Mouse (Mus musculus) neural tube, embryonic 10.5 days (tissue): Measurements from ENCODE around the gene Smg5.
"Not testable (repeated sequence)": the region's sequence is repeated elsewhere in the genome, so short reads cannot be mapped to it uniquely, and the experiment has no call there.

Experiments
- DNase-seq: peaks from one replicate; pipeline ENCODE4 v3.0.0-alpha.2; 2017; ENCODE audit warnings: low spot score; ENCODE audit errors: extremely low spot score

Gene Smg5

GRCm38 (mm10) chr3:88336058-88337013, at the start of gene Smg5, which contains the start of gene Tmem79:
Gene Smg5, plus strand, starts transcription at chr3:88336260.
Gene Tmem79, minus strand, starts transcription at chr3:88336148.
- peak; percentile 96 for DNase-seq

DNA sequence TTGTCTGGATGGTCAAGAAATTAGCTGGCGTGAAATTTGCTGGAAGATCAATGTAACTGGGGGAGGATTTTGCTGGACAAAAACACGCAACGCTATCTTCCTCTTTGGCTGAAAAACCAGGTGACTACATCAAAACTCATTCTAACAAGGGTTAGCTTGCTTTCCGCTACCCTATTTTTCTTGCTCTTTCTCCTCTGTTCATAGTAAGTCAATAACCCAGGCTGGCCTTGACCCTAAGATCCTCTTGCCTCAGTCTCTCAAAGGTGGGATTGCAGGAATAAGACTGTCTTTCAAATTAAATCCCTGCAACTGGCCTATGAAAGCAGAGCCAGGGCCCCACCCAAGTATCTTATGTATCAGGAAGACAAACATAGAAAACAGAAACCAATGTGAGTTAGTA, 49.0 kb upstream of the Smg5 start, which contains the start of gene Gm38392:
Gene Gm38392, minus strand, starts transcription at position 101 of the 400 bp plus-strand sequence.
- DNase-seq: no peak

GRCm38 (mm10) chr3:88288133-88288713, 47.8 kb upstream of the Smg5 start:
- DNase-seq: not testable (repeated sequence)

- no peak for DNase-seq
Observed at GRCm38 (mm10) chr3:88291970-88292369, 44.1 kb upstream of the Smg5 start.

- not testable (repeated sequence) for DNase-seq
Observed at GRCm38 (mm10) chr3:88295272-88295671, 40.8 kb upstream of the Smg5 start.

DNA sequence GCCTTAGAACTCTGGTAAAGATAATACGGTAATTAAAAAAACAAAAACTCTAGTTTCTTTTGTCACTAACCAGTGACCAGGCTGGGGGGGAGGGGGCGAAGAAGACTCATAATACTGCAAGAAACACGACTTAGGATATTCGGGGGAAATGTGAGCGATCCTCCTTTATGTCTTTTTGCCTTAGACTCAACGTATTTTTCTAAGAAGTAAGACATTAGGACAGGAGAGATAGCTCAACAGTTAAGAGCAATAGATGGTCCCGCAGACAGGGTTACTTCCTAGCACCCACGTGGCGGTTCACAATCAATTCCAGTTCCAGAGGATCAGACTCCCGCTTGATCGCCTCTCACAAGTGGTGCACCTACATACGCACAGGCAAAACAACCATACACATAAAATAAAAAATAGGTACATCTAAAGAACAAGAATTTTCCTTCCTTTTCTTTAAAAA, 39.9 kb upstream of the Smg5 start:
- no peak for DNase-seq

DNA sequence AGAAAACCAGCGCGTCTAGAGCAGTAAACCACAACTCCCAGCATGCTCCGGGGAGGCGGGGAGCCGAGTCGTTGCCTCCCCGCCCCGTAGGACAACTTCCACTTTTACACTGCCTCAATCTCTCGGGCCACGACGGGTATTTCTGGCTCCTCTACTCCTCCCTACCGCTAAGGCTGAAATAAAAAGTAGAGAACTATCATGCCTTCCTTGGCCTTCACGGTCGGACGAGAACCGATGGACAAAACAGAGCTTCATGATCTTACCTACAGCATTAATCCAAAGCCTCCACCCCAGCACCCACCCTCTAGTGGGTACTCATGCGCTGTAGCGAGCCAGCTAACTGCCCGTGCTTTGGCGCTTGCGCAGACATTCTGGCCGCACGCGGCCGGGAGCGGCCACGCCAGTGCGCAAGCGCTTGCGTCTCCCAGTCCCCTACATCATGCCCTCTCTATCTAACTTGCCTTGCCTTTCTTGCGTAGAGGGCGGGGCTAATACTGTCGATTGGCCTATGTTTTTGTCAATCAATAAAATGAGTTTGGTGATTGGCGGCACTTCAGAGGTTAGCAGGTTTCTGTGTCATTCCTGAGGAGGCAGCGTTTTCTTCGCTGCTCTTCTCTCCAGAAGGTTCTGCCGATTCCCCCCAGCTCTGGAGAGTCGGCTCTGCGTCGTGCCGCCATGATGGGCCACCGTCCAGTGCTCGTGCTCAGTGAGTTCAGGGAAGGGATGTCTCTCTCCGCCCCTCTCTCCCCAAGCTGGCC, 39.3 kb upstream of the Smg5 start, which contains the start of the genes Tsacc and Cct3:
Gene Tsacc, minus strand, starts transcription at position 439 of the 758 bp plus-strand sequence.
Gene Cct3, plus strand, starts transcription at position 556 of the 758 bp plus-strand sequence.
- DNase-seq: peak; percentile 93

- DNase-seq: no peak
Observed at GRCm38 (mm10) chr3:88297321-88297851, 38.7 kb upstream of the Smg5 start.

DNA sequence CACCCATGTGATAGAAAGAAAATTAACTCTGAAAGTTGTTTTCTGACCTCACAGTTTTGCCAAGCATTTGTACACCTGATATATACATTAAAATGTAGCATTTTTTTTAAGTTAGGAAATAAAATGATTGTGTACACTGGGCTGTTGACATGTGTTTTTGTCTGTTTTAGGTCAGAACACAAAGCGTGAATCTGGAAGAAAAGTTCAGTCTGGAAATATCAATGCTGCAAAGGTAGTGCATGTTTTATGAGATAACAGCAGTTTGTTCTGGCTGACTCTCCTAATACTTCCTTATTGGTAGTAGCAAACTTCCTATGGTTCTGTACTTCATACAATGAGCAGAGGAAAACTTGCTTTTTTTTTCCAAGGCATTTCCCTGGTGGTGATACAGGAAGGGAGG, 36.9 kb upstream of the Smg5 start:
- DNase-seq: no peak

GRCm38 (mm10) chr3:88324951-88325405, 11.1 kb upstream of the Smg5 start, which contains the start of gene Glmp:
Gene Glmp, plus strand, starts transcription at chr3:88325023.
- DNase-seq: peak; percentile 60

- DNase-seq: no peak
Observed at GRCm38 (mm10) chr3:88328956-88329355, 7.1 kb upstream of the Smg5 start.

DNA sequence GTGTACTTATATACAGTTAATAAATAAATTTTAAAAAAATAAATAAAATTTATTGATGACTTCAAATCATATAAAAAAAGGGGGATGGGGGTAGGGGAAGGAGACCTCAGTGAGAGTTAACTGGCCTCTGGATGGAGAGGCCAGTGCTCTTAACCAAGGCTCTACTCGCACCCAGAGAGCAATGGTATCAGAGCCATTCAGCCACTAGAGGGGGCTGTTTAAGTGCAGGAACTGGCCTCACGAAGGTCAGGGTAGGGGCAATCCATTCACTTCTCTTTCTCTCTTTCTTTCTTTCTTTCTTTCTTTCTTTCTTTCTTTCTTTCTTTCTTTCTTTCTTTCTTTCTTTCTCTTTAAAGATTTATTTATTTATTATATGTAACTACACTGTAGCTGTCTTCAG, 4.8 kb upstream of the Smg5 start:
- no peak for DNase-seq

DNA sequence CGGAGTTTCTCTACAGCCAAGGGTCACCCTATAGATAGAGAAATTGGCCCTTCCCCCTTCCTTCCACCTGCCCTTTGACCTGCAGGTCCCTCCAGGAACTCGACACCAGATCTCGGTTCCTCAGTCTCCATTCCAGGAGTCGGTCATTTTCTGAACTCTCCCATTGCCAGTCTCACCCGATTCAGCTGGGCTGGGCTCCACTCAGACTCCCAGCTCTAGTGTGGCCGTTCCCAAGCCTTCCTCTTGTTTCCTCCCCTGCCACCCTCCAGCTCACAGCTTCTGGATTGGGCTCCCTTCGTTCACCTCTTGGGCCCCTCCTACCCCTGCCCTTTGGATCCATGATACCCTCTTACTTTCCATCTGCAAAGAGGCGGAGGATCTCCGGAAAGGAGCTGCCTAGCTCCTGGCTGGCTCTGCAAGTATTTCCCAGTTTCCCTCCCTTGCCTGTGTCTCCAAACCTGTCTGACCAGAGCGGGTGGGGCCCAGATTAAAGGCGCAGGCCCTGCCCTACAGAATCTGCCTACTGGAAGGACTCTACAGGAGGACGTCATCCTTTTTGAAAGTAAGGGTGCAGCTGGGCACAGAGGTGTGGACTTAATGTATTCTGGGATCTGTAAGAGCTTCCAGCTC, 1.9 kb upstream of the Smg5 start:
- DNase-seq: no peak

DNA sequence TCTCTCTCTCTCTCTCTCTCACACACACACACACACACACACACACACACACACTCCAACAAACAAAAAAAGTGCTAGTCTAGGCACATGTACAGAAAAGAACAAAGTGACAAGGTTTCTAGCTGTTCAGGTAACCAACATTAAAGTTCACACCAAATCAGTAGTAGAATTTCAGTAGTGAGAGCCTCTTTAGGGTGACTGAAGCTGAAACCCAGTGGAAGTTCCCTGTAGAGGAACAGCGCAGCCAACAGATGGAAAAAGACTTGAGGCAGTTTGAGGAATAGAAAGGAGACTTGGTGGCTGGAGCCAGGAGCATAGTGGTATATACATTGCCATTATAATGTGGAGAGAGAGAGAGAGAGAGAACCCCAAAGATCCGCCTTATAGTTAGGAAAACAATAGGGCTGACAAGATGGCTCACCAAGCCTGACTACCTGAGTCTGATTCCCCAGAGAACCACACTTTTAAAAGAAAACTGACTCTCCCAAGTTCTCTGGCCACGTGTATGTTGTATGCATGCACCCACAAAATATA, 1.1 kb upstream of the Smg5 start:
- no peak for DNase-seq

DNA sequence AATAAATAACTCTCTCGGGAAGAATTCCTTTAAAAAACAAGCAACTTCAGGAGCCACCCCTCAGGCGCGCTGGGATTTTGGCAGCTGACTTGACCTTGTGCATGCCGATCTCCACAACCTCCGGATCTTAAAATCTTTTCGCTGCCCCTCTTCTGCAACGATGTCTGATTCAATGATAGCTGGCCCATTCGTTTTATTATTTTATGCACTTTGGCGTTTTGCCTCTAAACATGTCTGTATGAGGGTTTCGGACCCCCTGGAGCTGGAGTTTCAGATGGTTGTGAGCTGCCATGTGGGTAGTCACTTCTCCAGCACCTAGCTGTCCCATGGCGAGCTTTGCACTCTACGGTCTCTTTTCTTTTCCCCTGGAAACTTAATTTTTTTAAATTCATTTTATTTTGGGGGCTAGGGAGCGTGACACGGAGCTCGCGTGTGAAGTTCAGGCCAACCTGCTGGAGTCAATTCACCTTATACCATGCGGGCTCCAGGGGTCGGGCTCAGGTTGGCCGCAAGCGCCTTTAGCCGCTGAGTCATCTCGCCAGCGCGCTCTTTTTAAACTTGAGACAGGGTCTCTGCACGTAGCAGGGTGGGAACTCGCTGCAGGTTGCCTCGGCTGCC, 515 bp upstream of the Smg5 start:
- no peak for DNase-seq

- no peak for DNase-seq
Observed at GRCm38 (mm10) chr3:88337367-88338020, 1.4 kb downstream of the Smg5 start.

DNA sequence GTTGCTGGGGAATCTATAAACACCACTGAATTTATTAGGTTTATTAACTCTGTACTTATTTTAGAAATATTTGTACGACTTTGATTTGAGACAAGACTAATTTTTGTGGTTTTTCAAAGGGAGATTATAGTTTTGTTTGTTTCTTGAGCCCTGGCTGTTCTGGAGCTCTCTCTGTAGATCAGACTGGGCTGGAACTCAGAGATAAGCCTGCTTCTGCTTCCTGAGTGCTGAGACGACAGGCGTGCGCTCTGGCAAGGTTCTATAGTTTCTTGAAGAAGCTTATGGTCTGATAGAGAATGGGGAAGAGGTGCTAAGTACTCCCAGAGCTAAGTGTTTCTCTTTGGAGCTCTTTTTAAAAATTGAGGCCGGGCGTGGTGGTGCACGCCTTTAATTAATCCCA, 2.3 kb downstream of the Smg5 start:
- DNase-seq: no peak

DNA sequence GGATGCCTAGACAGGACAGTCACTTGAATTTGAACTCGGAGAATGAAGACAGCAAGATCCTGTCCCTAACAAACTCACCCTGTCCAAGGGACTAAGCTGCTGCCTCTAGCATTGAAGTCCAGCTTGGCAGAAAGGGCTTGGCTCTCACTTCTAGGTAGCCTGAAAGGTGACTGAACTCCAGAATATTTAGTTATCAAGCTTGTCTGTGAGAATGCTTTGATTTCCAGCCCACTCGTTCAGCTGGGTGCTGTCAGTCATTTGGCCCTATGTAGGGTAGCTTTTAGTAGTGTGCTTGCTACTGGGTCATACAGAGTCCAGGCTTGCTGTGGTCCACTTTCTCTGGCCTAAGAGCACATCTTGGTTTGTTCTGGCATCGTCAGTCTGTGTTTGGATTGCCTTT, 2.9 kb downstream of the Smg5 start:
- no peak for DNase-seq

DNA sequence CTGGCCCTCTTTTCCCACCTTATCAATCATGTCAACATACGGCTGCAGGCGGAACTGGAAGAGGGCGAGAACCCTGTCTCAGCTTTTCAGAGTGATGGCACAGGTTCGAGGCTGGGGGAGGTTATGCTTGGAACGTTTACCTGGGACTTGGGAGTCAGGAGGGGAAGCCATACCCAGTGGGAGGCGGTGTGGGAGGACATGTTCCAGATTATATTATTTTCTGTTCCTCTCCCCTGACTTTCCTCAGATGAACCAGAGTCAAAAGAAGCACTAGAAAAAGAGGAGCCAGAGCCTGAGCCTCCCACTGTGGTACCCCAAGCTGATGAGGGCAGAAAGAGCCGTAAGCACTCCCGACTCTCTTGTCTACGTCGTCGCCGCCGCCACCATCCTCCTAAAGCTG, 14.7 kb downstream of the Smg5 start:
- no peak for DNase-seq
